Comparison of ENCODE assay signal across 8 mouse cellular contexts in the genomic region with DNA sequence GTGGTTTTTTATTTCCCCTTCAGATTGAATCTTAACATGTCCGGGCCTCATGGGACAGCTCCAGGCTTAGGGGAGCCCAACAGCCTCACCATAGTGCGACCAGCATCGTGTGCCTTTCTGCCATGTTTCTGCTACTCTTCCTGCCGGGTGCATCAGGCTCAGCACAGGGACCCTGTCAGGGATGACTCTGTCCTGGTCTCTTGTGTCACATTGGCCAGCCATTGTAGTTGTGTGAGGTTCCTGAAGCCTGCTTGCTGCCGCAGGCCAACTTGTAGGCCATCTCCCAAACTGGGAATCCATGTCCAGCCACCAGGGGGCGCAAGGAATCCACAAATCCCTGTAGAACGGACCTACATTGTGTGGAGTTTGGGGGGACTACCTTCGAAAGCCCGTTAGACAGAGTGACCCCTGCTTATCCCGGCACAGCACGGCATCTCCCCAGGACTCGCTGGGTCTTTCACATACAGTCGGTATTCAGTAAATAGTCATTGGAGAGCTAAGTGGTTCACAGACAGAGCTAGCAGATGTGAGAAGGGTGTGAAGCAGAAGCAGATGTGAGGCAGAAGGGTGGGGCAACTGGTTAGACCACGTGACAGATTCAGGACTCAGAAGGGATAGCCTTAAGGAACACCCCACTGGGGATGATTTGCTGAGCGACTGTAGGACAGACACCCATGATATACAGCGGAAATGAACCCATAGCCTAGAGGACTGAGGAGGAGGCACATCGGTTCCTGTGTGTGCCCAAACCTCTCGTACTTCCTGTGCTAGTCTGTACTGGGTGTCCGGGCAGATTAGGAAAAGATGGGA. TPM values are rescaled to one million over a fixed set of nuclear protein-coding genes. Genes with fewer than 3 reads are reported as not detected.
DNase-seq lines count a peak whose midpoint lies in the region; ATAC-seq and TF ChIP-seq lines count a peak whose summit lies in the region.

No protein-coding gene starts in this region.

- H3K4me2 ChIP-seq in myocyte (ENCODE audit: low read depth) = peak overlapping the region; percentile 51
- peak overlapping the region; percentile 27; the same call in 1 of the 2 replicates for H3K4me2 ChIP-seq in stomach, embryonic 15.5 days

- H3K79me2 ChIP-seq in liver, adult 2 months (ENCODE audit: control insufficient read depth, insufficient read depth, low read length) = no peaks in the 10 kb centered on the region
- H3K79me2 ChIP-seq in myocyte (ENCODE audit: control insufficient read depth, insufficient read depth) = no peaks in the 10 kb centered on the region

- no peaks in the 10 kb centered on the region for H3K9me3 ChIP-seq in stomach, embryonic 15.5 days

- no peak overlapping the region for H3K4me3 ChIP-seq in liver, adult 2 months (ENCODE audit: insufficient read depth, low read depth, low read length)
- no peak overlapping the region for H3K4me3 ChIP-seq in myocyte
- peak overlapping the region; percentile 4; the same call in 1 of the 2 replicates for H3K4me3 ChIP-seq in stomach, embryonic 15.5 days (replicated peaks)

- H3K9ac ChIP-seq in liver, adult 2 months (ENCODE audit: low read depth, low read length) = no peak overlapping the region
- no peak overlapping the region for H3K9ac ChIP-seq in stomach, embryonic 15.5 days

- ATAC-seq in stomach, embryonic 15.5 days (ENCODE audit: insufficient read depth, low FRiP score, low read depth) = no peak

- no peaks in the 10 kb centered on the region; the same call in 1 of the 2 replicates for H3K27me3 ChIP-seq in liver, adult 2 months (ENCODE audit: control insufficient read depth, insufficient read depth, low read length)
- no peaks in the 10 kb centered on the region for H3K27me3 ChIP-seq in myocyte (ENCODE audit: control insufficient read depth, insufficient read depth, insufficient read length)
- peaks cover 45% of the 10 kb centered on the region for H3K27me3 ChIP-seq in stomach, embryonic 15.5 days (replicated peaks)

- TF ChIP-seq CTCF in liver, adult 2 months (IDR thresholded peaks at IDR 0.05; ENCODE audit: low read depth, low read length) = peak; percentile 91

- DNase-seq in 3T3-L1 (ENCODE audit: low read depth, low spot score) = peak; percentile 85
- peak; percentile 65 for DNase-seq in adrenal gland, adult 8-10 months
- peak; percentile 84 for DNase-seq in embryo, embryonic 9.5 days (ENCODE audit: extremely low spot score)
- peak; percentile 84 to 95 for DNase-seq in heart, adult 18-20 months
- peak; percentile 88 for DNase-seq in kidney, adult 9 months
- peak; percentile 67 for DNase-seq in liver, adult 2 months (ENCODE audit: extremely low read depth, low read depth, low spot score)

- H3K27ac ChIP-seq in liver, adult 2 months (replicated peaks; ENCODE audit: insufficient read depth, low read depth, low read length) = no peak overlapping the region
- H3K27ac ChIP-seq in stomach, embryonic 15.5 days = no peak overlapping the region

- 24% methylated on average over 19 of the region's 19 CpGs for WGBS in liver, adult 2 months
- 24% methylated on average over 19 of the region's 19 CpGs for WGBS in stomach, embryonic 15.5 days

- TF ChIP-seq POLR2A in liver, adult 2 months (IDR thresholded peaks at IDR 0.05; ENCODE audit: extremely low read depth, insufficient read depth, low read length) = no peak
- peak; percentile 23 for TF ChIP-seq POLR2A in myocyte (IDR thresholded peaks at IDR 0.05; ENCODE audit: insufficient read length, low read depth)

- no peak overlapping the region for H3ac ChIP-seq in myocyte (ENCODE audit: control insufficient read depth, insufficient read length)

- peaks cover 11% of the 10 kb centered on the region for H3K4me1 ChIP-seq in liver, adult 2 months (ENCODE audit: control insufficient read depth, insufficient read depth, low read length)
- H3K4me1 ChIP-seq in stomach, embryonic 15.5 days = peaks cover 41% of the 10 kb centered on the region

- H3K36me3 ChIP-seq in liver, adult 2 months (ENCODE audit: control insufficient read depth, insufficient read depth, low read length) = peaks cover 6% of the 10 kb centered on the region; the same call in 1 of the 2 replicates
- no peaks in the 10 kb centered on the region for H3K36me3 ChIP-seq in myocyte (ENCODE audit: control insufficient read depth, insufficient read depth)
- peaks cover 5% of the 10 kb centered on the region; the same call in 1 of the 2 replicates for H3K36me3 ChIP-seq in stomach, embryonic 15.5 days

TF ChIP-seq in myocyte, 11 proteins besides CTCF, POLR2A, EP300 and RAD21:
- TF ChIP-seq USF1 (IDR thresholded peaks at IDR 0.05; ENCODE audit: low read depth) (peak; percentile 92), POLR2AphosphoS2 (IDR thresholded peaks at IDR 0.05; ENCODE audit: insufficient read length, low read depth) (peak; percentile 83), TCF3 (IDR thresholded peaks at IDR 0.05; ENCODE audit: insufficient read length, low read depth) (no peak)

RNA-seq across cellular contexts. Expression of a gene that starts 8.1 kb away (rescaled TPM):
- 10 to 100 TPM in 2 of 4 experiments, 1 to 10 TPM in 2; 9.2 to 11.1 (median 10.3) TPM for total RNA-seq in adrenal gland, adult 8-10 months (2022)
- 10 to 100 TPM; 75.6 to 80.1 TPM for total RNA-seq in heart, adult 18-20 months (2021)
- 0.28 and 0.40 TPM in 2 replicates for total RNA-seq in liver, adult 2 months (2014; rRNA removed)
- 1.4 and 1.6 TPM in 2 replicates for polyA plus RNA-seq in liver, adult 2 months (2012; rRNA removed)
- polyA plus RNA-seq in myocyte (2012; fragmentation: generic; extraction: Trizol) = 57.8 TPM
- 13.7 and 17.0 TPM in 2 replicates for polyA plus RNA-seq in stomach, embryonic 15.5 days (2015; fragmentation: Nextera tagmentation; extraction: Ambion mirVana)

RNA-seq across cellular contexts. Expression of a gene that starts 10.4 kb away (rescaled TPM):
- 1 to 10 TPM; 5.1 to 6.6 (median 5.9) TPM for total RNA-seq in adrenal gland, adult 8-10 months (2022)
- total RNA-seq in heart, adult 18-20 months (2021) = 1 to 10 TPM; 4.8 to 5.3 TPM
- total RNA-seq in liver, adult 2 months (2014; rRNA removed) = 112 and 185 TPM in 2 replicates
- polyA plus RNA-seq in liver, adult 2 months (2012; rRNA removed) = 384 and 617 TPM in 2 replicates
- polyA plus RNA-seq in myocyte (2012; fragmentation: generic; extraction: Trizol) = 25.7 TPM
- 44.5 and 51.2 TPM in 2 replicates for polyA plus RNA-seq in stomach, embryonic 15.5 days (2015; fragmentation: Nextera tagmentation; extraction: Ambion mirVana)

RNA-seq across cellular contexts. Expression of a gene that starts 10.8 kb away (rescaled TPM):
- 1 to 10 TPM; 3.5 to 8.2 (median 5.8) TPM for total RNA-seq in adrenal gland, adult 8-10 months (2022)
- total RNA-seq in heart, adult 18-20 months (2021) = 1 to 10 TPM; 1.3 TPM
- total RNA-seq in liver, adult 2 months (2014; rRNA removed) = 8.8 and 12.5 TPM in 2 replicates
- polyA plus RNA-seq in liver, adult 2 months (2012; rRNA removed) = 19.2 and 21.8 TPM in 2 replicates
- 2.1 TPM for polyA plus RNA-seq in myocyte (2012; fragmentation: generic; extraction: Trizol)
- polyA plus RNA-seq in stomach, embryonic 15.5 days (2015; fragmentation: Nextera tagmentation; extraction: Ambion mirVana) = 4.8 and 5.4 TPM in 2 replicates

RNA-seq across cellular contexts. Expression of a gene that starts 16.1 kb away (rescaled TPM):
- total RNA-seq in adrenal gland, adult 8-10 months (2022) = 1 to 10 TPM in 1 of 4 experiments, under 1 TPM in 3; 0.21 to 1.3 (median 0.41) TPM
- 1 to 10 TPM in 1 of 2 experiments, under 1 TPM in 1; 0.69 to 1.2 TPM for total RNA-seq in heart, adult 18-20 months (2021)
- total RNA-seq in liver, adult 2 months (2014; rRNA removed) = 0.60 and 1.4 TPM in 2 replicates
- polyA plus RNA-seq in liver, adult 2 months (2012; rRNA removed) = 3.5 and 6.6 TPM in 2 replicates
- 0.05 TPM for polyA plus RNA-seq in myocyte (2012; fragmentation: generic; extraction: Trizol)
- polyA plus RNA-seq in stomach, embryonic 15.5 days (2015; fragmentation: Nextera tagmentation; extraction: Ambion mirVana) = 0.30 and 0.67 TPM in 2 replicates

RNA-seq across cellular contexts. Expression of a gene that starts 19.8 kb away (rescaled TPM):
- 10 to 100 TPM; 34.7 to 40.0 (median 35.4) TPM for total RNA-seq in adrenal gland, adult 8-10 months (2022)
- 10 to 100 TPM; 15.8 to 16.6 TPM for total RNA-seq in heart, adult 18-20 months (2021)
- total RNA-seq in liver, adult 2 months (2014; rRNA removed) = 10.4 and 12.4 TPM in 2 replicates
- 25.4 and 25.5 TPM in 2 replicates for polyA plus RNA-seq in liver, adult 2 months (2012; rRNA removed)
- polyA plus RNA-seq in myocyte (2012; fragmentation: generic; extraction: Trizol) = 44.0 TPM
- polyA plus RNA-seq in stomach, embryonic 15.5 days (2015; fragmentation: Nextera tagmentation; extraction: Ambion mirVana) = 40.5 and 46.4 TPM in 2 replicates

Comparison
In these comparisons a context has a peak if more than half of its experiments do, and no peak if none do; other contexts are left out.
1. RNA of a gene that starts 8.1 kb away (total RNA-seq): 75.6 to 80.1 TPM in heart, adult 18-20 months; 9.2 to 11.1 TPM in adrenal gland, adult 8-10 months and 0.28 to 0.40 TPM in liver, adult 2 months; every median in the first group is over 4 times any median in the second.
2. RNA of a gene that starts 10.4 kb away (total RNA-seq): 112 to 185 TPM in liver, adult 2 months; 5.1 to 6.6 TPM in adrenal gland, adult 8-10 months and 4.8 to 5.3 TPM in heart, adult 18-20 months; every median in the first group is over 10 times any median in the second.
3. Peak in every context shown above with its lines, with median percentiles within 50 percentile points of each other: DNase-seq.